Mouse (Mus musculus): Measurements from ENCODE around the gene Cop1.

- TF ChIP-seq CTCF (IDR thresholded peaks at IDR 0.05; ENCODE audit: low read depth) (no peak), EP300 (IDR thresholded peaks at IDR 0.05; ENCODE audit: low read depth) (no peak)
Observed at GRCm38 (mm10) chr1:159217437-159217836, 14.7 kb upstream of the Cop1 start.

All from liver, postnatal 0 days (tissue).